Mouse (Mus musculus): ENCODE results near the gene Uhrf1bp1l. TPM values are rescaled to one million over a fixed set of nuclear protein-coding genes. Genes with fewer than 3 reads are reported as not detected.

The Uhrf1bp1l gene
- polyA plus RNA-seq, 1 experiment from 2014 or later, result 26.3 TPM

- peaks cover 24% of the 10 kb centered on the region for H3K36me3 ChIP-seq
- H3K4me2 ChIP-seq (replicated peaks), result no peak overlapping the region
- WGBS, result 93% methylated on average over 6 of the region's 6 CpGs
- H3K27ac ChIP-seq, result no peak overlapping the region
- no peaks in the 10 kb centered on the region for H3K27me3 ChIP-seq
- no peaks in the 10 kb centered on the region for H3K9me3 ChIP-seq
- H3K4me1 ChIP-seq, result no peaks in the 10 kb centered on the region
- ATAC-seq (ENCODE audit: low FRiP score, low read depth), result no peak
- no peak overlapping the region for H3K4me3 ChIP-seq
- H3K9ac ChIP-seq, result no peak overlapping the region
Observed at GRCm38 (mm10) chr10:89794121-89794520, 49.3 kb downstream of the Uhrf1bp1l start.

DNA sequence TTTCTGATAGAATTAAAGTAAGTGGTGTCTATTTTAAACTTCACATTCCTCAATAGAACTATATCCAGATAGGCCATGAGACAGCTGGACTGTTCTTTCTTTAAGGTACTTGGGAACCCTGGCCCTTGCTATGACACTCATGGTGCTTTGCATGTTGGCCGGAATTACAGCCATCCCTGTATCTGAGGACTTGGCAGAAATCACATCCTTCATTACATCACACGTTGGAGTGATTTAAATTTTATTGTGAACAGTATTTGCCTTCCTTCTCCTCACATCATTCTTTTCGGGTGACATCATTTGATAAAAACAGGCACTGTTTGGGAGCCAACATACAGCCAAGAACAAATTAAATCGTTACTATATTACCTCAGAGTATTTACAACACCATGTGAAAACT, 74.4 kb downstream of the Uhrf1bp1l start:
- Histone ChIP-seq H3K4me3 (no peak overlapping the region), H3K4me2 (replicated peaks) (no peak overlapping the region), H3K4me1 (no peaks in the 10 kb centered on the region), H3K9ac (no peak overlapping the region), H3K27me3 (no peaks in the 10 kb centered on the region), H3K9me3 (no peaks in the 10 kb centered on the region), H3K27ac (no peak overlapping the region), H3K36me3 (peaks cover 38% of the 10 kb centered on the region)
- ATAC-seq (ENCODE audit: low FRiP score, low read depth), result 0 out of 2 replicates have a peak, but pooled peaks have one; percentile 25
- WGBS, result 69% methylated on average over 4 of the region's 4 CpGs

- no peaks in the 10 kb centered on the region for H3K27me3 ChIP-seq
- no peak overlapping the region for H3K4me2 ChIP-seq (replicated peaks)
- peaks cover 6% of the 10 kb centered on the region; the same call in 1 of the 2 replicates for H3K36me3 ChIP-seq
- H3K4me3 ChIP-seq, result no peak overlapping the region
- no peaks in the 10 kb centered on the region for H3K9me3 ChIP-seq
- WGBS, result 46% methylated on average over 2 of the region's 2 CpGs
- no peak overlapping the region for H3K9ac ChIP-seq
- ATAC-seq (ENCODE audit: low FRiP score, low read depth), result peak; percentile 52; the same call in 1 of the 2 replicates
- H3K4me1 ChIP-seq, result no peaks in the 10 kb centered on the region
- no peak overlapping the region for H3K27ac ChIP-seq
Observed at GRCm38 (mm10) chr10:89823906-89824305, 79.1 kb downstream of the Uhrf1bp1l start.

GRCm38 (mm10) chr10:89826896-89827295, 82.1 kb downstream of the Uhrf1bp1l start:
- Histone ChIP-seq H3K9ac (no peak overlapping the region), H3K36me3 (0 out of 2 replicates have a peak, but pooled peaks cover 1% of the 10 kb centered on the region), H3K27ac (no peak overlapping the region), H3K9me3 (no peaks in the 10 kb centered on the region), H3K4me3 (no peak overlapping the region), H3K27me3 (no peaks in the 10 kb centered on the region), H3K4me2 (replicated peaks) (no peak overlapping the region), H3K4me1 (no peaks in the 10 kb centered on the region)
- no peak for ATAC-seq (ENCODE audit: low FRiP score, low read depth)
- 79% methylated on average over 3 of the region's 3 CpGs for WGBS

DNA sequence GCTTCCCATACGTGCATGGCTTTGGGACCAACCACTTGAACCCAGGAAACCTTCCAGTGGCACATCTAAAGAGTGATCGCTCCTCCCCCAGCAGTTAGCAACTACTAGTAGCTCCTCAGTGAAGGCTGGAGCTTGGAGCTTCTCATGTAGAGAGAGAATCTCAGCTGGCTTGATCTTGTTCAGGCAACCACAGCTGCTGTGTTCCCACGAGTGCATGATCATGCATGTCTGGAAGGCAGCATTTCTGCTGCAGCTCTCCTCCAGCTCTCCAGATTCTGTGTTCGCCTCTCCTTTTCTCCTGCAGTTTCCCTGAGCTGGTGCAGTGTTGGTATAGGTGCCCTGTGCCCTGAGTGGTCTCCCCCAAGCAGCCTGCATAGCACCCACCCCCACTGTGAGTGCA, 87.5 kb downstream of the Uhrf1bp1l start:
- H3K9me3 ChIP-seq, result no peaks in the 10 kb centered on the region
- no peaks in the 10 kb centered on the region for H3K36me3 ChIP-seq
- no peak overlapping the region for H3K4me3 ChIP-seq
- H3K4me1 ChIP-seq, result no peaks in the 10 kb centered on the region
- WGBS, result 74% methylated on average over 4 of the region's 4 CpGs
- no peak overlapping the region for H3K9ac ChIP-seq
- no peak overlapping the region for H3K27ac ChIP-seq
- no peak for ATAC-seq (ENCODE audit: low FRiP score, low read depth)
- no peak overlapping the region for H3K4me2 ChIP-seq (replicated peaks)
- no peaks in the 10 kb centered on the region for H3K27me3 ChIP-seq

GRCm38 (mm10) chr10:89833166-89833565, 88.4 kb downstream of the Uhrf1bp1l start:
- Histone ChIP-seq H3K4me3 (no peak overlapping the region), H3K9ac (no peak overlapping the region), H3K27ac (no peak overlapping the region), H3K27me3 (no peaks in the 10 kb centered on the region), H3K9me3 (no peaks in the 10 kb centered on the region), H3K4me2 (replicated peaks) (no peak overlapping the region), H3K4me1 (no peaks in the 10 kb centered on the region), H3K36me3 (no peaks in the 10 kb centered on the region)
- WGBS, result 88% methylated on average over 10 of the region's 10 CpGs
- ATAC-seq (ENCODE audit: low FRiP score, low read depth), result no peak

DNA sequence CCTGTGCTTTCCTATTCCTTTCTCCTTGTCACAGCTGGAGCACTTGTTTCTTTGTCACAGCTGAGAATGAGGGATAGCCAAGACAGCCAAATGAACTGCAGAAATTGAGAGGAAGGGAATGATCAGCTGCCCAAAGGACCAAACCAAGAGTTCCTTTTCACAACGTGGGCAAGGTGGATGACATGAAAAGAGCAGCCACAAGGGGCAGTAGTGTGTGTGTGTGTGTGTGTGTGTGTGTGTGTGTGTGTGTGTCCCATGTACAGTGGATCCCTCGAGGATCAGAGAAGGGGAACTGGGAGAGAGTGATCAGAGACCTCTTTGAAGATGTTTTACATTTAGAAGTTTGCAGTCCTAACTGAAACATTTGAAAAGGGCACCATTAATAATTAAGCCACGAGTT, 92.7 kb downstream of the Uhrf1bp1l start:
- Histone ChIP-seq H3K27ac (no peak overlapping the region), H3K9me3 (no peaks in the 10 kb centered on the region), H3K4me2 (replicated peaks) (no peak overlapping the region), H3K9ac (no peak overlapping the region), H3K4me3 (no peak overlapping the region), H3K4me1 (no peaks in the 10 kb centered on the region), H3K27me3 (no peaks in the 10 kb centered on the region), H3K36me3 (no peaks in the 10 kb centered on the region)
- ATAC-seq (ENCODE audit: low FRiP score, low read depth), result no peak
- WGBS, result 48% methylated on average over 3 of the region's 3 CpGs

- Histone ChIP-seq H3K36me3 (no peaks in the 10 kb centered on the region), H3K9me3 (no peaks in the 10 kb centered on the region), H3K4me3 (no peak overlapping the region), H3K4me2 (replicated peaks) (no peak overlapping the region), H3K27me3 (no peaks in the 10 kb centered on the region), H3K27ac (no peak overlapping the region), H3K9ac (no peak overlapping the region), H3K4me1 (no peaks in the 10 kb centered on the region)
- no peak for ATAC-seq (ENCODE audit: low FRiP score, low read depth)
- WGBS, result 71% methylated on average over 3 of the region's 3 CpGs
Observed at GRCm38 (mm10) chr10:89838834-89839233, 94.0 kb downstream of the Uhrf1bp1l start.

DNA sequence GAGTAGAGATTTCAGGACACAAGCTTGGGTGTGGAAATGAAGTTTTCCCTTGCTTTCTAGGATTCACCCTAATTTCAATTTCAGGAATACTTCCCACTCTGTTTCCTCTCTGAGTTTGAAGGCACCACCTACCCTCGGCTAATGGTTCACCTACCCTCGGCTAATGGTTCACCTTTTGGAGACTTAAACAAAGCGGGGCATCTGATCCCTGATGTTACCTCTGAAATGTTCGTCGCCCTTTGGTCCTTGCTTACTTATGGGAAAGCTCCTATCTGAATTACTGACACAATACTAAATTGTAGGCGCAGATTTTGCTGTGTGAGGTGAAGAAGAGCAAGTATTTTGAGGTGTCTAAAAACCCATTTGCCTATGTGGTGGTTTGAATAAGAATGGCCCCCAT, 106.2 kb downstream of the Uhrf1bp1l start:
- H3K9me3 ChIP-seq, result 0 out of 2 replicates have a peak, but pooled peaks cover 2% of the 10 kb centered on the region
- no peaks in the 10 kb centered on the region for H3K4me1 ChIP-seq
- no peak overlapping the region for H3K4me2 ChIP-seq (replicated peaks)
- H3K4me3 ChIP-seq, result no peak overlapping the region
- H3K36me3 ChIP-seq, result no peaks in the 10 kb centered on the region
- WGBS, result 92% methylated on average over 6 of the region's 6 CpGs
- no peak overlapping the region for H3K9ac ChIP-seq
- no peak overlapping the region for H3K27ac ChIP-seq
- ATAC-seq (ENCODE audit: low FRiP score, low read depth), result no peak
- H3K27me3 ChIP-seq, result no peaks in the 10 kb centered on the region

- Histone ChIP-seq H3K4me3 (no peak overlapping the region), H3K4me2 (replicated peaks) (no peak overlapping the region), H3K9me3 (no peaks in the 10 kb centered on the region), H3K36me3 (no peaks in the 10 kb centered on the region), H3K27ac (peak overlapping the region; percentile 15; the same call in 1 of the 2 replicates), H3K27me3 (no peaks in the 10 kb centered on the region), H3K9ac (no peak overlapping the region), H3K4me1 (0 out of 2 replicates have a peak, but pooled peaks cover 3% of the 10 kb centered on the region)
- ATAC-seq (ENCODE audit: low FRiP score, low read depth), result peak; percentile 59; the same call in 1 of the 2 replicates
- 47% methylated on average over 5 of the region's 5 CpGs for WGBS
Observed at GRCm38 (mm10) chr10:89855251-89855875, 110.6 kb downstream of the Uhrf1bp1l start.

- H3K4me2 ChIP-seq (replicated peaks), result no peak overlapping the region
- no peak overlapping the region for H3K4me3 ChIP-seq
- H3K9ac ChIP-seq, result no peak overlapping the region
- no peak overlapping the region for H3K27ac ChIP-seq
- no peaks in the 10 kb centered on the region for H3K36me3 ChIP-seq
- ATAC-seq (ENCODE audit: low FRiP score, low read depth), result no peak
- 88% methylated on average over 7 of the region's 7 CpGs for WGBS
- H3K4me1 ChIP-seq, result 0 out of 2 replicates have a peak, but pooled peaks cover 3% of the 10 kb centered on the region
- H3K27me3 ChIP-seq, result no peaks in the 10 kb centered on the region
- no peaks in the 10 kb centered on the region for H3K9me3 ChIP-seq
Observed at GRCm38 (mm10) chr10:89856286-89856685, 111.5 kb downstream of the Uhrf1bp1l start.

- Histone ChIP-seq H3K4me2 (replicated peaks) (no peak overlapping the region), H3K36me3 (no peaks in the 10 kb centered on the region), H3K27ac (no peak overlapping the region), H3K9ac (no peak overlapping the region), H3K27me3 (peaks cover 6% of the 10 kb centered on the region), H3K4me1 (peaks cover 1% of the 10 kb centered on the region), H3K9me3 (no peaks in the 10 kb centered on the region), H3K4me3 (no peak overlapping the region)
- WGBS, result 86% methylated on average over 4 of the region's 4 CpGs
- ATAC-seq (ENCODE audit: low FRiP score, low read depth), result no peak
Observed at GRCm38 (mm10) chr10:89868211-89868610, 123.4 kb downstream of the Uhrf1bp1l start.

GRCm38 (mm10) chr10:89868836-89869235, 124.0 kb downstream of the Uhrf1bp1l start:
- WGBS, result 69% methylated on average over 3 of the region's 3 CpGs
- H3K4me3 ChIP-seq, result no peak overlapping the region
- H3K36me3 ChIP-seq, result no peaks in the 10 kb centered on the region
- no peak for ATAC-seq (ENCODE audit: low FRiP score, low read depth)
- H3K4me2 ChIP-seq (replicated peaks), result no peak overlapping the region
- peaks cover 13% of the 10 kb centered on the region for H3K27me3 ChIP-seq
- no peaks in the 10 kb centered on the region for H3K9me3 ChIP-seq
- peaks cover 8% of the 10 kb centered on the region for H3K4me1 ChIP-seq
- no peak overlapping the region for H3K27ac ChIP-seq
- no peak overlapping the region for H3K9ac ChIP-seq
